Mouse (Mus musculus): ENCODE data around the gene Epb41. TPM values are rescaled to one million over a fixed set of nuclear protein-coding genes. Genes with fewer than 3 reads are reported as not detected.

Epb41 gene
- polyA plus RNA-seq, 1 experiment from 2014 or later: 95.5 TPM

DNA sequence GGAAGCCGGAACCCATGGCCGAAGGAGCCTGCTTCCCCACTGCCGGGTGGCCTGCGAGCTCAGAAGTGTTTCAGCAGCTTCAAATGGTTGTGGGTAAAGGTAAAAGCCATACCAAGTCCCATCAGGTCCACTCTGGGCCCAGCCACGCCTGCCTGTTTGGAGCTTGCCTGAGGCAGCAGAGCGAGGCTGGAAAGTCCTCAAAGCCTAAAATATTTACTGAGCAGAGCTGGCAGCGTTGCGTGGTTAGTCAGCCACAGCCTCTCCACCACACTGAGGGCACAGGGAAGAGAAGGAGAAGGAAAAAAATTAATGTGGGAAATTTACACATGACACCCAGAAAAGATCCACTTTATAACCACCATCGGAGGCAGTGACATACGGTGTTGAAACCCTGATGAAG, 161.6 kb downstream of the Epb41 start:
- WGBS: 50% methylated on average over 10 of the region's 10 CpGs
- Histone ChIP-seq H3K9ac (no peak overlapping the region), H3K36me3 (no peaks in the 10 kb centered on the region), H3K9me3 (no peaks in the 10 kb centered on the region), H3K4me3 (no peak overlapping the region), H3K4me1 (replicated peaks) (peaks cover 54% of the 10 kb centered on the region), H3K27ac (replicated peaks) (no peak overlapping the region), H3K27me3 (peaks cover 59% of the 10 kb centered on the region), H3K4me2 (no peak overlapping the region)
- no peak for ATAC-seq (ENCODE audit: low read depth)

- H3K9ac ChIP-seq: no peak overlapping the region
- no peak overlapping the region for H3K4me2 ChIP-seq
- H3K4me1 ChIP-seq (replicated peaks): peaks cover 49% of the 10 kb centered on the region
- no peak overlapping the region for H3K27ac ChIP-seq (replicated peaks)
- H3K27me3 ChIP-seq: peaks cover 39% of the 10 kb centered on the region
- 69% methylated on average over 3 of the region's 5 CpGs for WGBS
- no peaks in the 10 kb centered on the region; the same call in 1 of the 2 replicates for H3K36me3 ChIP-seq
- no peak overlapping the region for H3K4me3 ChIP-seq
- H3K9me3 ChIP-seq: no peaks in the 10 kb centered on the region
- ATAC-seq (ENCODE audit: low read depth): no peak
Observed at GRCm38 (mm10) chr4:131911521-131911920, 163.6 kb downstream of the Epb41 start.

GRCm38 (mm10) chr4:131910237-131910994, 164.7 kb downstream of the Epb41 start:
- peaks cover 37% of the 10 kb centered on the region for H3K4me1 ChIP-seq (replicated peaks)
- peak overlapping the region; percentile 31 for H3K4me2 ChIP-seq
- WGBS: 11% methylated on average over 20 of the region's 21 CpGs
- no peaks in the 10 kb centered on the region for H3K9me3 ChIP-seq
- H3K4me3 ChIP-seq: no peak overlapping the region
- H3K27ac ChIP-seq (replicated peaks): 0 out of 2 replicates have a peak overlapping the region, but pooled peaks have one; percentile 14
- peaks cover 8% of the 10 kb centered on the region; the same call in 1 of the 2 replicates for H3K36me3 ChIP-seq
- no peak overlapping the region; the same call in 1 of the 2 replicates for H3K9ac ChIP-seq
- H3K27me3 ChIP-seq: peaks cover 28% of the 10 kb centered on the region
- ATAC-seq (ENCODE audit: low read depth): peak; percentile 34; the same call in 1 of the 2 replicates

DNA sequence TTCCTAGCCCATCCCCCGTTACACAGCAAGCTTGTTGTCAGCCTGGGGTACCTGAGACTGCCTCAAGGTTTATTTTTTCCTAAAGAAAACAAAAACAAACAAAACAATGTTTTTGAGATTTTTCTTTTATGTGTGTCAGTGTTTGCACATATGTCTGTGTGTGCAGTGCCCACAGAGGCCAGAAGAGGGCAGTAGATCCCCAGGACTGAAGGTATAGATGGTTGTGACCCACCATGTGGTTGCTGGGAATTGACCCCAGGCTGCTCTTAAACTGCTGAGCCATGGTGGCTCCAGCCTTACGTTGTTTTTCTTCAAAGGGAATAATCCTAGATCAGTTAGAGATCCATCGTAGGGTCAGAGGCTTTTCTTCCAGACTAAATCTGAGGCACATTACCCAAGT, 167.2 kb downstream of the Epb41 start:
- Histone ChIP-seq H3K4me3 (no peak overlapping the region), H3K36me3 (peaks cover 27% of the 10 kb centered on the region), H3K27ac (replicated peaks) (no peak overlapping the region), H3K27me3 (peaks cover 11% of the 10 kb centered on the region), H3K4me1 (replicated peaks) (peaks cover 18% of the 10 kb centered on the region), H3K9me3 (no peaks in the 10 kb centered on the region), H3K4me2 (no peak overlapping the region), H3K9ac (no peak overlapping the region)
- no peak for ATAC-seq (ENCODE audit: low read depth)
- WGBS: 88% methylated on average over 3 of the region's 3 CpGs

- Histone ChIP-seq H3K4me2 (no peak overlapping the region), H3K36me3 (peaks cover 41% of the 10 kb centered on the region), H3K27ac (replicated peaks) (no peak overlapping the region), H3K4me1 (replicated peaks) (peaks cover 18% of the 10 kb centered on the region), H3K4me3 (no peak overlapping the region), H3K27me3 (peaks cover 3% of the 10 kb centered on the region; the same call in 1 of the 2 replicates), H3K9me3 (no peaks in the 10 kb centered on the region), H3K9ac (no peak overlapping the region)
- 77% methylated on average over 6 of the region's 6 CpGs for WGBS
- ATAC-seq (ENCODE audit: low read depth): no peak
Observed at GRCm38 (mm10) chr4:131906423-131906822, 168.7 kb downstream of the Epb41 start.

DNA sequence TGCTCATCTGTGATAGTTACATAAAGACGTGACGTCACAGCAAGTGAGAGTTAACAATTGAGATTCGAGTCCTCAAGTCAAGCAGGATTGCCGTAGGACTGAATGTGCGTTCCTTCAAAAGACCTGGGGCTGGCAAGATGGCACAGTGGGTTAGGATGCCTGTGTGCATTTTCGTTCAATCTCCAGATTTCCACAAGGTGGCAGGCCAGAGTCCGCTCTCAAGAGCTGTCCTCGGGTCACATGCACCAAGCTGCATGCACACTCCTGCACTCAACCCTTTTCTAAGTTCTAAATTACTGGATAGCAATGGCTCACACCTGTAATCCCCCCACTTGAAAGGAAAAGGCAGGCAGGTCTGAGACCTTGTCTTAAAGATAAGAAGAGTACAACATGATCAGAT, 170.6 kb downstream of the Epb41 start:
- peaks cover 60% of the 10 kb centered on the region for H3K36me3 ChIP-seq
- H3K27ac ChIP-seq (replicated peaks): no peak overlapping the region
- no peak overlapping the region for H3K4me2 ChIP-seq
- no peak overlapping the region for H3K9ac ChIP-seq
- no peak overlapping the region for H3K4me3 ChIP-seq
- peaks cover 1% of the 10 kb centered on the region for H3K4me1 ChIP-seq (replicated peaks)
- no peaks in the 10 kb centered on the region for H3K27me3 ChIP-seq
- WGBS: 64% methylated on average over 8 of the region's 8 CpGs
- H3K9me3 ChIP-seq: no peaks in the 10 kb centered on the region
- no peak; the same call in 1 of the 2 replicates for ATAC-seq (ENCODE audit: low read depth)

- WGBS: 92% methylated on average over 15 of the region's 15 CpGs
- H3K4me1 ChIP-seq (replicated peaks): no peaks in the 10 kb centered on the region
- H3K9ac ChIP-seq: no peak overlapping the region
- no peaks in the 10 kb centered on the region for H3K9me3 ChIP-seq
- H3K27ac ChIP-seq (replicated peaks): no peak overlapping the region
- ATAC-seq (ENCODE audit: low read depth): no peak
- peaks cover 81% of the 10 kb centered on the region for H3K36me3 ChIP-seq
- H3K4me3 ChIP-seq: no peak overlapping the region
- H3K27me3 ChIP-seq: no peaks in the 10 kb centered on the region
- H3K4me2 ChIP-seq: no peak overlapping the region
Observed at GRCm38 (mm10) chr4:131901090-131901489, 174.0 kb downstream of the Epb41 start.

- WGBS: 88% methylated on average over 6 of the region's 6 CpGs
- H3K27ac ChIP-seq (replicated peaks): no peak overlapping the region
Observed at GRCm38 (mm10) chr4:131899180-131899554, 176.0 kb downstream of the Epb41 start.

GRCm38 (mm10) chr4:131898503-131899179, 176.5 kb downstream of the Epb41 start:
- ATAC-seq (ENCODE audit: low read depth): no peak
- no peak overlapping the region for H3K27ac ChIP-seq (replicated peaks)
- H3K4me1 ChIP-seq (replicated peaks): no peaks in the 10 kb centered on the region
- H3K9ac ChIP-seq: no peak overlapping the region
- no peak overlapping the region for H3K4me2 ChIP-seq
- peaks cover 76% of the 10 kb centered on the region for H3K36me3 ChIP-seq
- 79% methylated on average over 12 of the region's 12 CpGs for WGBS
- no peak overlapping the region for H3K4me3 ChIP-seq
- no peaks in the 10 kb centered on the region for H3K27me3 ChIP-seq
- no peaks in the 10 kb centered on the region for H3K9me3 ChIP-seq

More at GRCm38 (mm10) chr4:131899180-131899554, 176.0 kb downstream of the Epb41 start:
- Histone ChIP-seq H3K9me3 (no peaks in the 10 kb centered on the region), H3K36me3 (peaks cover 76% of the 10 kb centered on the region), H3K9ac (no peak overlapping the region), H3K4me2 (no peak overlapping the region), H3K4me1 (replicated peaks) (no peaks in the 10 kb centered on the region), H3K27me3 (no peaks in the 10 kb centered on the region), H3K4me3 (no peak overlapping the region)
- ATAC-seq (ENCODE audit: low read depth): no peak

DNA sequence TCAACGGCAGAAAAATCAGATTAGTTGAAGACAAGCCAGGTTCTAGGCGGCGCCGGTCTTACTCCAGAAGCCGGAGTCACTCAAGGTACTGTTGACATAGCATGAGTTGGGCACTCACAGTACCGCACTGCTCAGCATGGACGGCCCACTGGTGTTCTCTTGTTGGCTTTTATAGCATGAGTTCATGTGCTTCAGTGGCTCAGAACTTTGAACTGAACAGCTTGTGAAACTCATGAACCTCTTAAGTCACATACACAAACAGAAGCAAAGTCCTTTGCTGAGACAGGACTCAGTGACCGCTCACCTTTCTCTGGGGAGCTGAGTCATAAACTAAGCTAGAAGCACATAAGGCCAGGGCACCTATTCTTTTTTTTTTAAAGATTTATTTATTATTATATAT, 177.3 kb downstream of the Epb41 start:
- WGBS: 94% methylated on average over 8 of the region's 8 CpGs
- no peak overlapping the region for H3K9ac ChIP-seq

GRCm38 (mm10) chr4:131897109-131897508, 178.0 kb downstream of the Epb41 start:
- Histone ChIP-seq H3K9me3 (no peaks in the 10 kb centered on the region), H3K4me3 (no peak overlapping the region), H3K4me2 (no peak overlapping the region), H3K9ac (no peak overlapping the region), H3K4me1 (replicated peaks) (no peaks in the 10 kb centered on the region), H3K27me3 (no peaks in the 10 kb centered on the region), H3K27ac (replicated peaks) (no peak overlapping the region), H3K36me3 (peaks cover 82% of the 10 kb centered on the region)
- whole genome bisulfite sequencing: 95% methylated on average over 5 of the region's 5 CpGs
- ATAC-seq (ENCODE audit: low read depth): no peak

More for the DNA sequence above, 177.3 kb downstream of the Epb41 start:
- Histone ChIP-seq H3K4me2 (no peak overlapping the region), H3K9me3 (no peaks in the 10 kb centered on the region), H3K27ac (replicated peaks) (no peak overlapping the region), H3K4me1 (replicated peaks) (no peaks in the 10 kb centered on the region), H3K27me3 (no peaks in the 10 kb centered on the region), H3K36me3 (peaks cover 82% of the 10 kb centered on the region), H3K4me3 (no peak overlapping the region)
- ATAC-seq (ENCODE audit: low read depth): no peak

- H3K27me3 ChIP-seq: no peaks in the 10 kb centered on the region
- H3K9me3 ChIP-seq: no peaks in the 10 kb centered on the region
- WGBS: 90% methylated on average over 3 of the region's 3 CpGs
- no peak overlapping the region for H3K9ac ChIP-seq
- H3K27ac ChIP-seq (replicated peaks): no peak overlapping the region
- H3K4me3 ChIP-seq: no peak overlapping the region
- H3K36me3 ChIP-seq: peaks cover 49% of the 10 kb centered on the region
- ATAC-seq (ENCODE audit: low read depth): no peak
- H3K4me2 ChIP-seq: no peak overlapping the region
- H3K4me1 ChIP-seq (replicated peaks): peaks cover 17% of the 10 kb centered on the region
Observed at GRCm38 (mm10) chr4:131890692-131891091, 184.4 kb downstream of the Epb41 start.
